Mouse (Mus musculus) kidney, adult 11 months (tissue): ENCODE results near the gene Srek1ip1.

Source experiments
- DNase-seq: peaks from one replicate; pipeline ENCODE4 v3.0.0; 2022

Srek1ip1 gene

DNA sequence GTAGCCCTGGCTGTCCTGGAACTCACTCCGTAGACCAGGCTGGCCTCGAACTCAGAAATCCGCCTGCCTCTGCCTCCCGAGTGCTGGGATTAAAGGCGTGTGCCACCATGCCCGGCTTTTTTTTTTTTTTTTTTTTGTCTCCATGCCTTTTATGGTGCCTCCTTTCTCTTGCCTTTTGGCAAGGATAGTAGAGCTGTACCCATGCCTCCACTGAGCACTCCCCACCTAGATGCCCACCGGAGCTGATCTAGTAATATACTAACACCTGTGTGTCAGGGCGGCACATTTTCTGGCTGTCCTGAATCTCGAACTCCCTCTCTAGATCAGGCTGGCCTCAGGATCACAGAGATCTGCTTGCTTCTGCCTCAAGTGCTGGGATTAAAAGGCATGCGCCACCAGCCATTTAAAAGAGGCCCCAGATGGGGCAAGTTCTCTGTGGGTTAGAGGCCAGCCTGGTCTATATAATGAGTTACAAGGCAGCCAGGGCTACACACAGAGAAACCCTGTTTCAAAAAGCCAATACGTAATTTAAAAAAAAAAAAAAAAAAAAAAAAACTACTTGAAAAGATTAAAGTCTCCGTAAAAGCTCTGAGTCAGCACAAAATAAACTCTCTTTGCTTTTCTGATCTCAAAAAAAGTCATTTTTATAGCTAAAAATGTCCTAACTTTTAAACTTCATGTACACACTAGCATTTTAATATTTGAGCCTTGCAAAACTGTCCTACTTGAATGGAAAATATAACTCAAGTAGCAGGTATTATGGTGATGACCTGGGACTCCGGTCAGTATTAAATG is 51.2 kb downstream of the Srek1ip1 start:
- DNase-seq = no peak

DNA sequence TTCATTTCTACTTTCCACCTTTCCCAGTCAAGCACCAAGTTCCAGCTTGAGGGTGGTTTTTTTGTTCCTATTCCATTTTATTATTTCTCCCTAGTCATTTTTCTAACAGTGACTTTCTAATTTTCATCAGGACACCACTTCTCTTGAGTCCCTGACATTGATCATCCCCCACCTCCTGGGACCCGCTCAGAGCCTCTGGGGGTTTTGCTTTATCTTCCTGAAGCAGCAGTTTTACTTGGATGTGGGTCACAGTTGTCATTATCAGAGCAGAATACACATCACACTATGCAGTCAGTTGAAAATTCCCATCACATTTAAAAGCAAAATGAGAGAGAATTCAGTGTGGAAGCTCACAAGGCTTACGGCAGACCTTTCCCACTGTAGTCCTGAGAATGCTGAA is 61.4 kb downstream of the Srek1ip1 start:
- no peak for DNase-seq

DNA sequence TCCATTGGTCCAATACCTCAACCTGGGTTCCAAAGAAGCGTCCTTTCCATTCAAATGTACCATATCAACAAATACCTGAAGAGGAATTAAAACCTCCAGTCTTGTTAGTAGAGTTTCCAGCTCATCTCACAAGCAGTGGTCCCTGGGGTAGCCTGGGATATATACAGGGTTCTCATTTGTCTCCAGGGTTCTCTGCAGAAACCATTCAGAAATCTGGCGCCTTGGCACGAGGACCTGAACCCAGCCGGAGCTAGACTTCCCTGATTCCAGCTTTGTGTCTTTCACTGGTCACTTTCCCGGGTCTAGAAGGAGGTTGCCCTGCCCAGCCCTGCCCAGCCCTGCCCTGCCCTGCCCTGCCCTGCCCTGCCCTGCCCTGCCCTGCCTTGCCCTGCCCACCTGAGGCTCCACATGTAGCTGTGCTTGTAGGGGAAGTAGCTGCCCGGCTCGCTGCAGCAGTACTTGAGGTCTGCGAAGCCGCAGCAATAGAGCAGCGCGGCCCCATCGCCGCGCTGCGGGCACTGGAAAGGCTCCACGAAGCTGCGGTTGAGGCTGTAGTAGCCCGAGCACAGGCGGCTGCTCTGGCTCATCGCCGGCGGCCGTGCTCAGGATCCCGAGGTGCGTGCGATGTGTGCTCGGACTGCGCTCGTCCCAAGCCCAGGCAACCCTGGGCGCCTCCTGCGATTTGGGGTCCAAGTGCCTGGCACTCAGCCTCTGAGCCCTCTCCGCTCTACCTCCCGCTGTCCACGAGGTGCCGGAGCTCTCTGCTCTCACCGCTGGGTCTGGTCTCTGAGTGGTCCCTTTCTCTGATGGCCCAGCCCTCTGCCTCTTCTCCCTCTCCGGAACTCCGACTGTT is 71.1 kb downstream of the Srek1ip1 start, which contains the start of gene Shisal2b:
TSS of gene Shisal2b (minus strand) at position 767 of the 853 bp plus-strand sequence.
- DNase-seq = no peak

DNA sequence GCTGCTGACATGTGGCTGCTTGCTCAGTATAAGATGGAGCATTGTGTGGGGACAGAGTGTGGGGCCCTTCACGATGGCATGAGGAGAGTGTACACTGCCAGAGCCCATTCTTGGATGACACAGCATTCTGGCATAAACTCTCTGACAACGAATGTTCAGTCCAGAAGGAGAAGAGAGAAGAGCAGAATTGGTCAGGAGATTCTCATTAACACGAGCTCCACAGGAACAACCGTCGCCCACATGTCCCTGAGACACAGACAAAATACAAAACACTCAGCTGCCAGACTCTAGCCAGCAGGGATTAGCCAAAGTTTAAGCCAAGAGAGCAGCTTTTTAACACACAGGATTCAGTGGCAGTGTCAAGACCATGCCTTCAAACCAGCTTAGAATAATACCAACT is 74.4 kb downstream of the Srek1ip1 start:
- DNase-seq = no peak

DNA sequence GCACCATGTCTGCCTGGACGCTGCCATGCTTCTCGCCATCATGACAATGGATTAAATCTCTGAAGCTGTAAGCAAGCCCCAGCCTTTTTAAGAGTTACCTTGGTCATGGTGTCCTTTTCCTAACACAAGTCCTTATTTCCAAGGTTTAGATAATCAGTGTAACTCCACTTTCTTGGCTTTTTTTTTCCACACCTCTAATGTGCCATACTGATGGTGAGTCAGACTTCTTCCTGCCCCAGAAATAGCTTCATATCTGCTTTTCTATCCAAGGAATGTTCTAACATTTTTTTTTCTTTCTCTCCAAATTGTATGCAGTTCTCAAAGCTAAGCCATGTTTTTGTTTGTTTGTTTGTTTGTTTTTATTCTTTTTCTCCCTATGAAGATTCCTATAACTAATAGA is 77.6 kb downstream of the Srek1ip1 start:
- no peak for DNase-seq

DNA sequence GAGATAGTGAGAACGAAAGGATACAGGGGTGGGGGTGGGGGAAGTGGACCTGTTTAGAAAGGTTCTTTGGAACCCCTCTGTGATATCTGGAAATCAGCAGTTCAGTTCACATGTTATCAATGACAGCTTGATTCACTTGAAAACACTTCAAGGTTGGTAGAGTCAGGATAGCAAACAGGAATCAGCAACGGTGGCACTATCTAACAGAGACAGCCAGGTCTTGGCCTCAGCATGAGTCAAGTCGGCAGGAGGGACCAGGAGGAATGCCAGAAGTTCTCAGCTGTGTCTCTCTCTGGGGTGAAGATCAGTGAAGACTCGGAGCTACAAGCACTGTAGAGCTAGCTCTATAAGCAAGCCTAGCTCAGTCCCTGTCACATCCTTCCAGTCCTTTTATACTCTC is 86.2 kb downstream of the Srek1ip1 start:
- no peak for DNase-seq

DNA sequence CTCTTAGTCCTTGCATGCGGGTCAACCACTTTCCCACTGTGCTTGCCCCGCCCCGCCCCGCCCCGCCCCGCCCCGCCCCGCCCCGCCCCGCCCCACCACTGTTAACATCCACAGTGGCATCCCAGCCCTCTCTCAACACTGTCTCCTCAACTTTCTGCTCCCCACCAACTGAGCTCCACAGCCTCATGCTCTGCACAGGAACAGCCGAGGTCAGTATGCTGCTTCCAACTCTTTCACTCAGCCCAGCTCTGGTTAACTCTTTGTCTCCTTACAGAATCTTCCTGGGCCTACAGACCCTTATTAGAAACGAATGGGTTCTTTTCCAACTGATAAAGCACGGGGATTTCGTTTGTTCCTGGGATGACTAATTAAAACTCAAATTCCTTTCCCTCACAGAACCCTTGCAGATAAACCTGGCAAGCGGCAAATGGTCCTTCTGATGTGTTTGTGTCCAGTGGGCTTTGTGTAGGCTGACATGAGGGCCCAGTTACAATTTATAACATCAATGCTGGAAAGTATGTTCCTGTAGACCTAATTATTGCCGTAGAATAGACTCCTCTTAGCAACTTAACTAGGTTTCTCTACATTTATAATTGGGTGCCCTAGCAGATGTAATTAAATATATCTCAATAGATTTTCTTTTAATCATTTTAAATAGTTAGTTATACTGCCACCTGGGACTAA is 91.4 kb downstream of the Srek1ip1 start:
- DNase-seq = no peak

DNA sequence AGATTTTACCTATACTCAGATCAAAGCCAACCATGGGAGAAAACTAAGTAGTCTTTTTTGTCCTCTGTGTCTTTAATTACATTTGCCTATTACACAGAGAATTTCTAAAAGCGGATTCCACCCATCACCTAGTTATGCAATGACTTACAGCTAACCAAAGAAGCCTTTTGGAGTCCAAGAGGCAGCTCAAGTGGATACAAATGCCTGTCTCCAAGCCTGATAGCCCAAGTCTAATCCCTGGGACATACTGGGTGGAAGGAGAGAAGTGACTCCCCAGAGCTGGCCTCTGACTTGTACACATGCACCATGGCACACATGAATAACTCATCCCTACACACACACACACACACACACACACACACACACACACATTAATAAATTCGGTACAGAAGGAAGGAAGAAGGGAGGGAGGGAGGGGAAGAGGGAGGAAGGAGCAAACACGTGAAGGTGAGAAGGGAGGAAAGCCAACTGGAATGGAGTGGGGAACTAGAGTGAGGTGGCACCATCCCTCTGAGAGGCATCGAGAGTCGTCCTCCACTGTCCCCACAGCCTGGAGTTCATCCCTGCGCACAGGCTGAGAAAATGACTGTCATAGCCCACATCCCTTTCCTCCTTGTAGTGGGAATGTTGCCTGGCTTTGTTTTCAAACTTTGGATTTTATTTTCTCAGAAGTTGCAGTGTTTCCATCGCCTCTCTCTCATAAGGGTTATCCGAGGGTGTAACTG is 94.2 kb downstream of the Srek1ip1 start:
- no peak for DNase-seq
